Mouse (Mus musculus) liver, postnatal 0 days (tissue): ENCODE results near the gene Uqcr11. TPM values are rescaled to one million over a fixed set of nuclear protein-coding genes. Genes with fewer than 3 reads are reported as not detected.

Experiments
- ATAC-seq: fragments of 200-750 bp; cut with Nextera tagmentation; 2 replicates; pipeline ENCODE4 v1.8.0; 2017; ENCODE audit warnings: mild to moderate bottlenecking, moderate library complexity
- DNase-seq: peaks from one replicate; pipeline ENCODE4 v3.0.0-alpha.2; 2016
- H3K27ac ChIP-seq: fragments of 300-500 bp; sonication (generic); 2 replicates; pipeline ENCODE4 v1.5.1; 2014; ENCODE audit warnings: antibody characterized with exemption, moderate library complexity, mild to moderate bottlenecking, low read depth
- H3K27me3 ChIP-seq: fragments of 300-500 bp; sonication (generic); 2 replicates; pipeline ENCODE4 v1.6.1; 2014; ENCODE audit warnings: low read length, control low read depth, mixed read lengths; ENCODE audit not compliant: insufficient read depth
- H3K36me3 ChIP-seq: fragments of 300-500 bp; sonication (generic); replicated peaks from 2 replicates; pipeline ENCODE4 v1.6.1; 2014; ENCODE audit warnings: mild to moderate bottlenecking, control low read depth, low read length, moderate library complexity, mixed read lengths; ENCODE audit not compliant: insufficient read depth
- H3K4me1 ChIP-seq: fragments of 300-500 bp; sonication (generic); 2 replicates; pipeline ENCODE4 v1.6.1; 2014; ENCODE audit warnings: antibody characterized with exemption, mild to moderate bottlenecking, control low read depth; ENCODE audit not compliant: insufficient read depth
- H3K4me2 ChIP-seq: fragments of 300-500 bp; sonication (generic); 2 replicates; pipeline ENCODE4 v1.6.1; 2014; ENCODE audit warnings: low read depth, mild to moderate bottlenecking, low read length, moderate library complexity, mixed read lengths
- H3K4me3 ChIP-seq: fragments of 300-500 bp; sonication (generic); 2 replicates; pipeline ENCODE4 v1.5.1; 2014; ENCODE audit warnings: low read depth, low read length
- H3K9ac ChIP-seq: fragments of 300-500 bp; sonication (generic); replicated peaks from 2 replicates; pipeline ENCODE4 v1.6.1; 2014; ENCODE audit warnings: mild to moderate bottlenecking, moderate library complexity
- H3K9me3 ChIP-seq: fragments of 300-500 bp; sonication (generic); 2 replicates; pipeline ENCODE4 v1.6.1; 2016; ENCODE audit warnings: mild to moderate bottlenecking, control low read depth, low read length, mixed read lengths
- CTCF ChIP-seq: sonication (generic); IDR thresholded peaks from 2 replicates; pipeline ENCODE4 v1.5.1; 2016; ENCODE audit warnings: antibody characterized with exemption, low read depth
- EP300 ChIP-seq: IDR thresholded peaks from 2 replicates; pipeline ENCODE4 v1.6.1; 2016; ENCODE audit warnings: antibody characterized with exemption, low read depth, mild to moderate bottlenecking
- WGBS: fragments of 180-500 bp; shearing (Covaris S2); extraction: QIAGEN DNeasy Blood & Tissue Kit; methylation state at CpG from one replicate; pipeline ENCODE4 v1.1.7; 2014; ENCODE audit not compliant: insufficient replicate concordance; 5-methylcytosine and 5-hydroxymethylcytosine counted together
- polyA plus RNA-seq: library from polyadenylated mRNA; unstranded; fragments of >200 nt; fragmentation: Nextera tagmentation; extraction: Ambion mirVana; gene quantifications from 2 replicates; pipeline ENCODE4 v1.2.1, GENCODE M21; 2015

The Uqcr11 gene
- polyA plus RNA-seq, 1 experiment from 2014 or later = 771 TPM

DNA sequence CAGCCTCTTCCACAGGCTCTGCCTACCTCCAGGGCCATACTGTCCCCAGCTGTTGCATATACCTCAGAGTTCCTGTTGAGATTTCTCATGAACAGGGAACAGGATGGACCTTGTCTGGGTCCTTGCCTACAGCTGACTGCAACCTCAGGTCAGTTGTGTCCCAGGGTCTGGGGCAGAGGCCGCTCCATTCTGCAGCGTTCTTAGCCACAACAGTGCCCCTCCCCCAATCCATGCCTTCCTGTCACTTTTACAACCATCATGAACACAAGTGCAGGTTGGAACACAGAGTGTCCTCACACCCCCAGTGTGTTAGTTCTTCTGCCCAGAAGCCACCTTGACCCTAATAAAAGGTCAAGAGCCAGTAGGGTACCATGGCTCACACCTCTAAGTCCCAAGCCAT lies 17.9 kb downstream of the Uqcr11 start:
- no peak overlapping the region for H3K4me3 ChIP-seq
- H3K4me1 ChIP-seq = peaks cover 46% of the 10 kb centered on the region
- no peak overlapping the region for H3K27ac ChIP-seq

DNA sequence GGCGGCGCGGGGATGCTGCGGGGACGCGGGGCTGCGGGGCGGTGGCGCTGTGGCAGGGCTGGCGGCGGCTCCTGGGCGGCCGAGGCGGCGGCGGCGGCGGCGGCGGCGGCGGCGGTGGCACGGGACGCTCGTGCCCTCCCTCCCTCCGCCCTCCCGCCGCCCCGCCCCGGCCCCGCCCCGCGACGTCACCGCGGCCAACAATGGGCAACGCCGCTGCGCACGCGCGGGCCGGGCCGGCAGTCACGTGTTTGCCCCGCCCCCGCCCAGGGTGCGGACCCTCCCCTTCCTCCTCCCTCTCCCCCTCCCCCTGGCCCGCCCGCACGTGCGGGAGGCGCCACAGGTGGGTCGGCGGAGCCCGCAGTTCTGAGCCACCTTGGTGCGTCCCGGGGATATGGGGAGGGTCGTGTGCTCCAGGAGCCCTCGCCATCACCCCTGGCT lies 19.1 kb downstream of the Uqcr11 start, which contains the start of gene Mex3d:
Gene Mex3d, minus strand, starts transcription at position 138 of the 438 bp plus-strand sequence.
- peak within 1 kb of the TSS; percentile 99 for H3K4me2 ChIP-seq
- peak within 1 kb of the TSS; percentile 76 for H3K9ac ChIP-seq
- H3K9me3 ChIP-seq = no peaks in the 10 kb centered on the region
- H3K27ac ChIP-seq = peak within 1 kb of the TSS; percentile 57
- H3K4me1 ChIP-seq = peaks cover 46% of the 10 kb centered on the region
- TF ChIP-seq EP300 (no peak), CTCF (no peak)
- H3K27me3 ChIP-seq = peaks cover 10% of the 10 kb centered on the region; the same call in 1 of the 2 replicates
- peak; percentile 93 for DNase-seq
- peak within 1 kb of the TSS; percentile 63 for H3K4me3 ChIP-seq
- WGBS = 4% methylated on average over 5 of the region's 61 CpGs
- peaks cover 12% of the 10 kb centered on the region for H3K36me3 ChIP-seq
- ATAC-seq = peak; percentile 75

More for the DNA sequence above, 17.9 kb downstream of the Uqcr11 start:
- H3K9ac ChIP-seq = no peak overlapping the region
- no peak for DNase-seq
- H3K27me3 ChIP-seq = peaks cover 10% of the 10 kb centered on the region; the same call in 1 of the 2 replicates
- no peak for TF ChIP-seq CTCF
- no peak for TF ChIP-seq EP300
- no peak for ATAC-seq
- 18% methylated on average over 2 of the region's 2 CpGs for WGBS
- no peaks in the 10 kb centered on the region for H3K9me3 ChIP-seq
- H3K36me3 ChIP-seq = peaks cover 24% of the 10 kb centered on the region
- H3K4me2 ChIP-seq = no peak overlapping the region; the same call in 1 of the 2 replicates

DNA sequence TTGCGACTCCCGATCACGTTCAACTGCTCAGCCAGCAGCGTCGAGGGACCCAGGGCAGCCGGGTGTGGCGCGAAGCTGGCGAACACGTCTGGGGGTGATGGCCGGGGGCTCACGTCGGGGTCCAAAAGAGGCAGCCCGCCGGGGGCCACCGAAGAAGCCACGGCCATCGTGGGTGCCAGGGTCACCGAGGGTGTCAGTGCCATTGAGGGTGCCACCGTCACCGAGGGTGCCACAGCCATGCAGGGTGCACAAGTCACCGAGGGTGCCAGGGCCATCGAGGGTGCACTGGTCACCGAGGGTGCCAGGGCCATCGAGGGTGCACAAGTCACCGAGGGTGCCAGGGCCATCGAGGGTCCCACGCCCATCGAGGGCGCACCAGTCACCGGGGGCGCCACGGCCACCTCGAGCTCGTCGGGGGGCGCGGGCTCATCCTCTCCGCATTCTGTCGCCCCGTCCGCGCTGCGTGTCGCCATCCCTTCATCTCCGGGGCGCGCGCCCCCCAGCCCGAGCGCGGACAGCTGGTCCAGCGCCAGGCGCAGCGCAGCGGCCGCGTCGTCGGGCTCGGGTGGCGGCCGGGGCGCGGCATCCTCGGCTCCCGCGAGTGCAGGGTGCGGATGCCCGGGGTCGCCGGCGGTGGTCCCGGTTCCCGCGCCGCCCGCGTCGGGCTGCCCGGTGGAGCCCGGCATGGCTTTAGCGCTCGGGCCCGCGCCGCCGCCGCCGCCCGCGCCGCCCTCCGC lies 19.7 kb downstream of the Uqcr11 start:
- H3K9ac ChIP-seq = peak overlapping the region; percentile 76
- peak overlapping the region; percentile 57; the same call in 1 of the 2 replicates for H3K27ac ChIP-seq
- H3K4me3 ChIP-seq = peak overlapping the region; percentile 63
- no peaks in the 10 kb centered on the region for H3K9me3 ChIP-seq
- whole genome bisulfite sequencing = 3% methylated on average over 63 of the region's 94 CpGs
- peak overlapping the region; percentile 99 for H3K4me2 ChIP-seq
- DNase-seq = peak; percentile 38
- ATAC-seq = peak; percentile 9
- H3K27me3 ChIP-seq = peaks cover 10% of the 10 kb centered on the region; the same call in 1 of the 2 replicates
- peaks cover 12% of the 10 kb centered on the region for H3K36me3 ChIP-seq
- no peak for TF ChIP-seq EP300
- TF ChIP-seq CTCF = no peak
- peaks cover 46% of the 10 kb centered on the region for H3K4me1 ChIP-seq

DNA sequence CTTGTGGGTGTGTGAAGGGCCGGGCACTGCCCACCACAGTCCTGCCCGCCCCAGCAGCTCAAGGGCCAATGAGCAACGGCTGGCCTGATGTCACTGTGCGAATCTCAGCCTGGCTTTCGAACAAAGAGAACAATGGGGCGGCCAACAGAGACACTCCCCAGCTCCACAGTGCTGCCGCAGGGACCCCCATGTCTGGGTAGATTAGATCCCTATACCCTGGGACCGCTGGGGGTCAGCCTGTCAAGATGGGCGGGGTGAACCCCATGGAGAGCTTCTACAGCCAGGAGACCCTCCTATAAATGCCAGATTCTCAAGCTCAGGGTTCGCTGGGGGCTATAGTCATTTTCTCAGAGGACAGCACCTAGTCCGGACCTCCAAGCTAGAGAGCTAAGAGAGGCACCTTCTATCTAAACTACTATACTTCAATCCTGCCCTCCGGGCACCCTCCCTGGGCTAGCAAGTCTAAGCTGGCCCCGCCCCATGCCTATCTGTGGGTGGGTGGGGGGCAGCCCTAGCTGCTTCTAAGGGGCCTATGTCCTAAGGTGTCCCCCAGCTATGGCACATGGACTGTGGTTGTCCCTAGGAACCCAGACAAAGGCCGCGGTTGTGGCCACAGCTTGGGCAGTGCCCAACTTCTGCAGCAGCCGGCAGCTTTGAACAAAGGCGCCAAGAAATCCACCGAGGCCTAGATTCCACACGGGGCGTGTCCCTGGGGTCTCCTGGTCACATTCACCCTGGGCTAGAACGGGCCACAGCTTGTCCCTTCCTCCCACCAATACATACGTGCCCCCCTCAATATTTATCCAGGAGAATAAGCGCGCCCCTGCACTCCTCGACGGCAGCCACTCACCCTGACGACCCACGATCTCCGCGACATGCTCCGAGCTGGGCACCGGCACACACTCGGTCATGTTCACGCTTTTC lies 20.6 kb downstream of the Uqcr11 start:
- Histone ChIP-seq H3K4me2 (peak overlapping the region; percentile 99), H3K9me3 (no peaks in the 10 kb centered on the region), H3K36me3 (peaks cover 13% of the 10 kb centered on the region), H3K27ac (no peak overlapping the region), H3K4me1 (peaks cover 46% of the 10 kb centered on the region), H3K4me3 (peak overlapping the region; percentile 63), H3K9ac (peak overlapping the region; percentile 76), H3K27me3 (peaks cover 10% of the 10 kb centered on the region; the same call in 1 of the 2 replicates)
- WGBS = 17% methylated on average over 34 of the region's 34 CpGs
- TF ChIP-seq CTCF (no peak), EP300 (no peak)
- ATAC-seq = no peak
- no peak for DNase-seq

DNA sequence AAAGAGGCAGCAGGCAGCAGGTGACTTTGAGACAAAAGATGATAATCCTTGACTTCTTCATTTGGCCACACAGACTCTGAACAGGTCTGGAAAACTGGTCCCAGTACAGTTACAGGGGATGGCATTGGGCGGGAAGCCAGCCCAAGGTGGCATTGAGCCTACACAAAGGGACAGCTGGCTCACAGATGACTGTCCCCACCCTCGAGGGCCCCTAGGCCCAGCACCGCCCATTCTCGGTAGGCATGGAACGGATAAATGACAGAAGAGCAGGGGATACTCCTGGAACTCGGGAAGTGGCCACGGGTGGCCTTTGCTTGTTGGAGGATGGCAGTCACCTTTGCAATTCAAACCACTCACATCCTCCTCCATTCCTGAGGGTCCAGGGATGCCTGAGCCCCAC lies 21.3 kb downstream of the Uqcr11 start:
- Histone ChIP-seq H3K4me1 (peaks cover 46% of the 10 kb centered on the region), H3K9ac (peak overlapping the region; percentile 76; the same call in 1 of the 2 replicates), H3K27ac (no peak overlapping the region), H3K4me2 (peak overlapping the region; percentile 99), H3K4me3 (peak overlapping the region; percentile 63), H3K27me3 (peaks cover 10% of the 10 kb centered on the region; the same call in 1 of the 2 replicates), H3K36me3 (peaks cover 13% of the 10 kb centered on the region), H3K9me3 (no peaks in the 10 kb centered on the region)
- ATAC-seq (no peak), DNase-seq (no peak)
- WGBS = 60% methylated on average over 7 of the region's 7 CpGs
- no peak for TF ChIP-seq EP300
- TF ChIP-seq CTCF = no peak
